Mouse (Mus musculus) bone marrow, adult 2 months (tissue): ENCODE measurements around the gene March1. TPM values are rescaled to one million over a fixed set of nuclear protein-coding genes. Genes with fewer than 3 reads are reported as not detected.

Experiments used
- H3K27ac ChIP-seq: fragments of 200-500 bp; 2 replicates; pipeline ENCODE4 v1.5.1; 2012; ENCODE audit warnings: low read depth, mild to moderate bottlenecking, control low read depth, inconsistent platforms, low read length; ENCODE audit not compliant: control insufficient read depth, poor library complexity, insufficient read depth
- H3K4me1 ChIP-seq: fragments of 200-500 bp; 2 replicates; pipeline ENCODE4 v1.6.1; 2011; ENCODE audit warnings: low read length; ENCODE audit not compliant: control insufficient read depth, insufficient read depth
- H3K4me3 ChIP-seq: fragments of 200-500 bp; replicated peaks from 2 replicates; pipeline ENCODE3; 2011; ENCODE audit warnings: mild to moderate bottlenecking, low read depth, low read length, control low read depth; ENCODE audit not compliant: control insufficient read depth
- CTCF ChIP-seq: fragments of 200-500 bp; IDR thresholded peaks from 2 replicates; pipeline ENCODE4 v1.5.1; 2011; ENCODE audit warnings: low read length, control low read depth; ENCODE audit not compliant: control insufficient read depth, insufficient read depth
- POLR2A ChIP-seq: fragments of 200-500 bp; IDR thresholded peaks from 2 replicates; pipeline ENCODE4 v1.6.1; 2011; ENCODE audit warnings: low read depth, mild to moderate bottlenecking, control low read depth, low read length, borderline replicate concordance; ENCODE audit not compliant: control insufficient read depth
- WGBS: fragments of 180-500 bp; shearing (Covaris S2); methylation state at CpG from one replicate; pipeline ENCODE4 v1.1.7; 2018; 5-methylcytosine and 5-hydroxymethylcytosine counted together
- polyA plus RNA-seq: library from polyadenylated mRNA; stranded (reverse); fragments of >200 nt; gene quantifications from 2 replicates; pipeline ENCODE4 v1.2.4, GENCODE M21; 2011; ENCODE audit warnings: low replicate concordance; ENCODE audit not compliant: missing spikeins, insufficient read depth, insufficient read length

Gene March1
- polyA plus RNA-seq, 1 experiment, result 9.8 TPM

DNA sequence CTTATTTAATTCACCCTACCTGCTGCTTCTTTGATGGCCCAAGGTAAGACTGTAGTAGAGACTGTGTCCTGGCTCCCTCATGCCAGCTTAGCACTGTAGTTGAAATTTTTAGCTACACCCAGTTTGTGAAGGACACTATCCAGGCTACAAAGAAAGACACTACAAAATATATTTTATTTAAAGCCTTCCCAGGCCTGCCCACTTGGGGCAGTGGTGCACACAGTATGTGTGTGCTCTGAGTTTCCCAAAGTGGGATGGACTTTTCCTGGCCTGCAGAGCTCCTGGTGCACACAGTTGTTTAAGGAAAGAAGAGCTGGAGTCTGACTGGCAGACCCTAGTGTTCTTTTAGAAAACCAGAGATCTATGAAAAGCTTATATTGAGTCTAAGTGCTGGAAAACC is 839.4 kb downstream of the March1 start:
- no peak overlapping the region for H3K4me3 ChIP-seq
- no peaks in the 10 kb centered on the region; the same call in 1 of the 2 replicates for H3K4me1 ChIP-seq
- no peak overlapping the region for H3K27ac ChIP-seq
- 0 out of 2 replicates have a peak, but pooled peaks have one; percentile 13 for TF ChIP-seq CTCF
- TF ChIP-seq POLR2A, result no peak

DNA sequence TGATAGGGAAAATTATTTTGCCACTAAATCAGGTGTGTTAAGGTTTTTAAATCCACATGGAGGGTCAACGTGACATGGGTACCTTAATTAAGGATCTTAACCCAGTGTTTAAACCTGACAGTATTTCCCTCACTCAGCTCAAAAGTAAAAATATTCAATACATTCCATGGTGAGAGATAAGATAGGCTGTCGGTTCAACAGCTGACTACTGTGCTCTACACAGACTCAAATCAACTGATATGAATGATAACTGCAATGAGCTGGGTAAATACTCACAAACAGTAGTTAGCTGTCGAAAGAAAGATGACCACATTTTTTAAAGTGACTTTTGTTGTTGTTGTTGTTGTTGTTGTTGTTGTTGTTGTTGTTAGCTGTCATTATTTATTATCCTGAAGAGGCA is 852.1 kb downstream of the March1 start:
- no peak overlapping the region for H3K4me3 ChIP-seq
- whole genome bisulfite sequencing, result 49% methylated on average over 3 of the region's 3 CpGs
- TF ChIP-seq CTCF, result no peak
- no peak for TF ChIP-seq POLR2A
- no peak overlapping the region for H3K27ac ChIP-seq
- H3K4me1 ChIP-seq, result no peaks in the 10 kb centered on the region

DNA sequence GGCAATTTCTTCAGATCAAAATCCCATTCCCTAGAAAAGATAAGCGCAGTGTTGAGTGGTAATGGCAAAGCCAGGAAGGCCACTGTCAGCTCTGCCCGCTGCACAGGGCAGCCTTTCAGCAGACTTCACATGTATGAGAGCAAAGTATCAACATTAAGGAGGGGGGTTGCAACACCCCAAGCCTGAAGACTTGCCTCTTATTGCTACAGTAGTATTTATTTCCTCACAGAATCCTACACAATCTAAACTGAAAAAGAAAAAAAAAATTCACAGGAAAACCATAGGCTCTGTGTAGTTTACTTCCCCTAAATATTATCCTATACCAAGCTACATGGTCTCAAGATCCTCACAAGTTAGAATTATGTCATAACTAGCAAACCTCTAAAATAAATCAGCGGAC is 859.2 kb downstream of the March1 start:
- H3K4me1 ChIP-seq, result no peaks in the 10 kb centered on the region; the same call in 1 of the 2 replicates
- TF ChIP-seq POLR2A (no peak), CTCF (no peak)
- WGBS, result 63% methylated on average over 3 of the region's 3 CpGs

DNA sequence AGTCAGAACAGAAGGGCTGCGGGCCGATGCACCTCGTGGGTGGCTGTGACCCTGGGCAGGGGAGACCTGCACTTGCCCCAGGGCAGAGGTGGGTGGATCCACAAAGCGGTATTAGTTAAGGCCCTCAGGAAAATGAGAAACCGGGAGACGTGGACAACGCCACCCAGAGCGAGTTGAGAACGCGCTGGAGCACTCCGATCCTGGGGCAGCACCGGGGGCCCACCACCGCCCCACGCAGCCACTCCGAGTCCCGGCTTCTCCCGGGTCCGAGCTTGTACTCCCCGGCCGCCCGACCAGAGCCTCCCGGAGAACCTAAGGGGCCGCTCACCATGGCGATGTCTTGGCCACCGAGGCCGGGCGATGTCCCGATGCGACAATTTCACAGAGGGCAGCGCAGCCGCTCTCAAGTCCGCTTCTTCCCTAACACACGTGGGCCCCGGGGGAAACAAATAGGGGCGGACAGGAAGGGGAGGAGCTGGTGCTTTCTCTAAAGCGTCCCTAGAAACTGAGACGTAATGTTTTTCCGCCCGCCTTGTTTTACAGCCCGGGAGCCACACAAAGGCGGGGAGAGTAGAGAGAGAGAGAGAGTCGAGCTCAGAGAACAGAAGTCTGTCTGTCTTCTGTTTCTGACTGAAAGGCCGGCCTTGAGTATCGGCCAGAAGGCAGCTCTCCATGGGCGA is 868.5 kb downstream of the March1 start, which contains the start of gene Tma16:
TSS of gene Tma16 (minus strand) at position 447 of the 680 bp plus-strand sequence.
- TF ChIP-seq POLR2A (peak; percentile 21; the same call in 1 of the 2 replicates), CTCF (no peak)
- no peaks in the 10 kb centered on the region for H3K4me1 ChIP-seq
- under 1% methylated on average over 45 of the region's 45 CpGs for WGBS
- H3K27ac ChIP-seq, result no peak within 1 kb of the TSS
- H3K4me3 ChIP-seq, result peak within 1 kb of the TSS; percentile 78

More for the DNA sequence above, 859.2 kb downstream of the March1 start:
- H3K4me3 ChIP-seq, result no peak overlapping the region
- no peak overlapping the region; the same call in 1 of the 2 replicates for H3K27ac ChIP-seq

DNA sequence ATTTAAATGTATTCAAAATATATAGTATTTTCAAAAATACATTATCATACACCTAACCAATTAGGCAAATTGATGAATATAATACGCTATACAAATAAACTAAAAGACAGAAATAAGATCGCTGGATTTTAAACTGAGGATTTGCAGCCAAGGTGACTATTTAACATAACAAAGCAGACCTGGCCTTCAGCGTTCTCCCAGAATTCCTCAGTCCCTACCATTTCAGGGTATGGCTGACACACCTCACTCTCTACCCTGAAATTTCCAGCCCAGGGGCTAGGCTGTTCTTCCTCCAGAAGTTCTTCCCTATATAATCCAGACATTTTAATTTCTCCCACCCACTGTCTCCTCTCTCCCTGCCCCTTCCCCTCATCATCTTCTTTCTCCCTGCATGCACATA is 870.9 kb downstream of the March1 start:
- Histone ChIP-seq H3K4me3 (no peak overlapping the region), H3K27ac (no peak overlapping the region), H3K4me1 (no peaks in the 10 kb centered on the region)
- 60% methylated on average over 3 of the region's 3 CpGs for WGBS
- TF ChIP-seq CTCF, result no peak
- no peak for TF ChIP-seq POLR2A

DNA sequence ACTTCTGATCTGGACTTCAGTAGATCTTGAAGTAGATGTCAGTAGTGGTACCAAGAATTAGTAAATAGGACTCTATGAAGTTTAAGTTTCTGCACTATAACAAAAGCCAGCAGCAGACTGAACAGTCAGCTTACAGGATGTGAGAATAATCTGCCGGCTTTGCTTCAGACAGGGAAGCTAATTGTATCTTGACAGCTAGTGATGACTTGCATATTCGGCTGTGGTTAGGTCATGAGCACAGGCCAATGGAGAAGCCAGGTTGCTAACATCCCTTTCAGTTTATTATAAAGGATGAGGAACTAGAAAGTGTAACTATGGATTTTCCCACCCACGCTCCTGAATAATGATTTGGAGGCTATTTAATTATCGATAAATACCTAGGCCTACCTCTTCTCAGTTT is 872.9 kb downstream of the March1 start:
- Histone ChIP-seq H3K4me3 (no peak overlapping the region), H3K27ac (no peak overlapping the region), H3K4me1 (no peaks in the 10 kb centered on the region)
- TF ChIP-seq CTCF (no peak), POLR2A (no peak)
- WGBS, result 14% methylated on average over 4 of the region's 4 CpGs

DNA sequence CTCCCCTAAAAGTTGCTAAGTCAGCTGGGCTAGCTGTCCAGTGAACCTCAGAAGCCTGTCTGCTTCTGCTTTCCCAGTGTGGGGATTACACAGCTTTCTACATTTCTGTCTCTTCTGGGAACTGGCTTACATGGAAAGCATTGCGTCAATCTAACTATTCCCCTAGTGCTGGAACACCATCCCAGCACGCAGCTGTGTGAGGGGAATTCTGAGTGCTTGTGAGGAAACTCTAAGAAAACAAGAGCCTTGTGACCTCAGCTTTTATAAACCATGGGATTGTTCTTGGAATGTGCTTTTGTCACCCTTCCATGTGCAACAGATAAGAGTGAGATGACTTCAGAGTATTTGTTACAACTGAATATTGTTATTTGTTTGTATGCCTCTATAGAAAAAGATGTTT is 876.8 kb downstream of the March1 start:
- no peaks in the 10 kb centered on the region for H3K4me1 ChIP-seq
- no peak overlapping the region for H3K4me3 ChIP-seq
- no peak for TF ChIP-seq CTCF
- TF ChIP-seq POLR2A, result no peak
- 61% methylated on average over 2 of the region's 2 CpGs for WGBS
- no peak overlapping the region for H3K27ac ChIP-seq

DNA sequence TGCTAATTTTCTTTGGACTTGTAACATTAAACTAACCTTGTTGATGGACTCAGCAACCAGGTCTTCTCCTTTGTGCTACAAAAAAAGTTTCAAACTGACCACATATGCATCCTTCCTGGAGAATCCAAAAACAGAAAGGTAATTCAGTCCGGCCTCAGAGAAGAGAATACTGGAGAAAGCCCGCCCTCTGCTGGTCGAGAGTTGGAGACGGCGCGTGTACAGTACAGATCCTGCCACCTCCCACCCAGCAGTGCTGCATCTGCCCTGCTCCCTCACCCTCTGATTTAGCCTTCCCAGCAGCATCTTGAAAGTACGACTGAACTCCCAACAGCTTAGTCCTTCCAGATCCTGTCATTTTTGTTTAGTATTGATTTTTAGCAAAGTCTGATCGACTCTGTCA is 878.0 kb downstream of the March1 start:
- H3K4me3 ChIP-seq, result no peak overlapping the region
- TF ChIP-seq POLR2A (no peak), CTCF (peak; percentile 81)
- H3K27ac ChIP-seq, result no peak overlapping the region
- 6% methylated on average over 8 of the region's 8 CpGs for WGBS
- H3K4me1 ChIP-seq, result no peaks in the 10 kb centered on the region

DNA sequence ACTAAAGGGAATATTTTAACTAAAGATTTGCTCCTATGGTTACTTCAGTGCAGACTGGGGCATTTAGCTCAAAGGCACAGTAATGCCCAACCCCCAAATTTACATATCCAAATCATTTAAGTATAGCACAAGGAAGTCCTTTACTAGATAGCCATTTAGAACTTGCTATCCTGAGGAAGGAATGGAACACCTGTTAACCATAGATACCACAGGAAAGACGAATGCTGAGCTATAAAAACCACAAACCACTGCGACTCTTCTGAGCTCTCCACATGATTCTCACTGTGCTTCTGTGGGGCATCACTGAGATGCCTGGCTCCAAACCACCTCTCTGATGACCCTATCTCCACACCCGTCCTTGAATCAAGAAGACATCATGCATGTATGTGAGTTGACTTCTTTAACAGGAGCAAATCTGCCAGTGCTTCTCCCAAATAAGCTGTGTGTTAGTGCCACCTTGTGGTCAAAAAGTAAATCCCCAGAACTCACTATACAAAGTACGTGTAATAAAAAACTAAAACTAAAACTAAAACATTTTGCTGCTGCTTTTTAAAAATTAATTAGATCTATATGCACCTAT is 879.4 kb downstream of the March1 start:
- H3K4me3 ChIP-seq, result no peak overlapping the region
- TF ChIP-seq POLR2A, result no peak
- TF ChIP-seq CTCF, result 0 out of 2 replicates have a peak, but pooled peaks have one; percentile 12
- WGBS, result 1% methylated on average over 4 of the region's 4 CpGs
- H3K27ac ChIP-seq, result no peak overlapping the region
- H3K4me1 ChIP-seq, result no peaks in the 10 kb centered on the region

DNA sequence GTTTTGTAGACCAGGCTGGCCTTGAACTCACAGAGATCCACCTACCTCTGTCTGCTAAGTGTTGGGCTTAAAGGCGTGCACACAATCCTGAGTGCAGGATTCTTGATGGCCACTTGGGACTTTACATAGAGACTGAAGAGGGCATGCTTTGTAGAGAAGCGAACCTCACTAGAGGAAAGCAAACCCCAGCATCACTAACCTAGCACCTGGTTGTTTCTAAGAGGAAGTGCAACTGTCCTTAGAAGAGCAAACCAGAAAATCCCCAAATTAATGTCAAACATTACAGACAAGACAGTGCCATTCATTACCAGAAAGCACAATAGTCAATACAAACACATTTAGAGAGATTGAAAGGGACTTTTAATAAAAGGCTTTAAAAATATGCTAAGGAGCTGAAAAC is 885.7 kb downstream of the March1 start:
- H3K4me1 ChIP-seq, result no peaks in the 10 kb centered on the region
- 57% methylated on average over 2 of the region's 2 CpGs for WGBS
- TF ChIP-seq POLR2A (no peak), CTCF (no peak)
- H3K4me3 ChIP-seq, result no peak overlapping the region
- H3K27ac ChIP-seq, result no peak overlapping the region
